Mouse (Mus musculus) CH12.LX (cell line): Measurements from ENCODE around the gene Gli2.

Experiments used
- BHLHE40 ChIP-seq: IDR thresholded peaks from 2 replicates; pipeline ENCODE4 v1.6.1; 2011; ENCODE audit warnings: mild to moderate bottlenecking, low read depth, low read length, improper control_type of control experiment
- CHD1 ChIP-seq: IDR thresholded peaks from 2 replicates; pipeline ENCODE4 v1.6.1; 2012; ENCODE audit warnings: low read depth, low read length, improper control_type of control experiment, inconsistent platforms
- CTCF ChIP-seq, 2 experiments: IDR thresholded peaks in 1 of 2; conservative IDR thresholded peaks in 1 of 2; 2 replicates each; pipeline ENCODE4 v1.5.1; 2011 to 2012; ENCODE audit warnings: low read depth in 2 of 2, low read length in 2 of 2, improper control_type of control experiment in 1 of 2, inconsistent platforms in 1 of 2, mild to moderate bottlenecking in 1 of 2, moderate library complexity in 1 of 2
- E2F4 ChIP-seq: IDR thresholded peaks from 2 replicates; pipeline ENCODE4 v1.6.1; 2011; ENCODE audit warnings: low read depth, low read length, improper control_type of control experiment; ENCODE audit not compliant: insufficient replicate concordance
- GABPA ChIP-seq: IDR thresholded peaks from 2 replicates; pipeline ENCODE4 v1.6.1; 2012; ENCODE audit warnings: low read depth, low read length, improper control_type of control experiment, inconsistent platforms; ENCODE audit not compliant: insufficient replicate concordance
- MAFK ChIP-seq: IDR thresholded peaks from 2 replicates; pipeline ENCODE4 v1.6.1; 2011; ENCODE audit warnings: low read length, improper control_type of control experiment; ENCODE audit not compliant: insufficient replicate concordance
- MEF2A ChIP-seq: IDR thresholded peaks from 2 replicates; pipeline ENCODE4 v1.6.1; 2014; ENCODE audit warnings: low read depth, mild to moderate bottlenecking, inconsistent platforms, low read length, improper control_type of control experiment, borderline replicate concordance
- NELFE ChIP-seq: IDR thresholded peaks from 2 replicates; pipeline ENCODE4 v1.6.1; 2011; ENCODE audit warnings: low read depth, low read length, improper control_type of control experiment
- NRF1 ChIP-seq: IDR thresholded peaks from 2 replicates; pipeline ENCODE4 v1.6.1; 2014; ENCODE audit warnings: low read depth, mild to moderate bottlenecking, inconsistent platforms, low read length, improper control_type of control experiment, moderate library complexity
- POLR2A ChIP-seq: IDR thresholded peaks from 2 replicates; pipeline ENCODE4 v1.6.1; 2011; ENCODE audit warnings: low read depth, mild to moderate bottlenecking, improper control_type of control experiment, low read length
- TBP ChIP-seq: conservative IDR thresholded peaks from 2 replicates; pipeline ENCODE4 v1.6.1; 2011; ENCODE audit warnings: low read depth, low read length, improper control_type of control experiment
- TCF12 ChIP-seq: IDR thresholded peaks from 2 replicates; pipeline ENCODE4 v1.6.1; 2014; ENCODE audit warnings: low read depth, mild to moderate bottlenecking, inconsistent platforms, low read length, improper control_type of control experiment
- ZMIZ1 ChIP-seq: IDR thresholded peaks from 2 replicates; pipeline ENCODE4 v1.6.1; 2012; ENCODE audit warnings: low read depth, mild to moderate bottlenecking, inconsistent platforms, low read length, improper control_type of control experiment

DNA sequence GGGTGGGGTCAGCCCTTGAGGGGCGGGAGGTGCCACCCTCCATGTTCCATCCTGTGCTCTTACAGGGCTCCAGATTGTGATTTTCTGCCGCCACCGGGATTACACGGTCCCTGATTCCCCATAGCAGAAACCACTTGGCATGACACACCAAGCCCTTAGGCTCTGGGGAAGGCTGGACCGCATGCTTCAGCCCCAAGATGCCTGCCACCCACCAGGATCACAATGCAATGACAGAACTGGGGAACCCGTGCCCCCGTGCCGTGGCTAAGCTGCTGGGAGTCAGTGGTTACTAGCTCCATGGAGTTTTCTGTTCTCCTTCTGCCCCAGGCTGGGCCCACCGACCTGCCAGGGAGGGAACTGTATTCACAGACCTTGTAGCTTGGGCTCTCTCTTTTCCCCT is 178.2 kb downstream of the Gli2 start:
- no peak for TF ChIP-seq CTCF (conservative IDR thresholded peaks at IDR 0.05 in 1 of 2, IDR thresholded peaks at IDR 0.05 in 1 of 2; ENCODE audit: low read depth in 2 of 2, low read length in 2 of 2)
- no peak for TF ChIP-seq TCF12
- TF ChIP-seq MEF2A, result no peak
- TF ChIP-seq GABPA, result no peak
- TF ChIP-seq BHLHE40, result no peak
- TF ChIP-seq E2F4, result no peak
- TF ChIP-seq NELFE, result no peak
- no peak for TF ChIP-seq ZMIZ1
- TF ChIP-seq MAFK, result no peak
- no peak for TF ChIP-seq TBP
- TF ChIP-seq POLR2A, result no peak
- no peak for TF ChIP-seq NRF1
- no peak for TF ChIP-seq CHD1
